Mouse (Mus musculus) erythroblast, embryonic 14.5 days (primary cell): ENCODE measurements around the gene Zfp61. TPM values are rescaled to one million over a fixed set of nuclear protein-coding genes. Genes with fewer than 3 reads are reported as not detected.
"Not testable (repeated sequence)": the region's sequence is repeated elsewhere in the genome, so short reads cannot be mapped to it uniquely, and the experiment has no call there.

Experiments used
- H3K27me3 ChIP-seq: 2 replicates; pipeline ENCODE4 v1.6.1; 2012; ENCODE audit warnings: inconsistent platforms; ENCODE audit not compliant: control insufficient read depth
- H3K36me3 ChIP-seq: 2 replicates; pipeline ENCODE4 v1.6.1; 2012; ENCODE audit warnings: mild to moderate bottlenecking, inconsistent platforms; ENCODE audit not compliant: control insufficient read depth
- H3K4me1 ChIP-seq: 2 replicates; pipeline ENCODE4 v1.6.1; 2012; ENCODE audit warnings: inconsistent platforms; ENCODE audit not compliant: control insufficient read depth
- H3K4me3 ChIP-seq: replicated peaks from 2 replicates; pipeline ENCODE3; 2012; ENCODE audit warnings: moderate library complexity, mild to moderate bottlenecking, inconsistent platforms
- H3K9me3 ChIP-seq: 2 replicates; pipeline ENCODE4 v1.6.1; 2012; ENCODE audit warnings: low read length, inconsistent platforms, mixed read lengths; ENCODE audit not compliant: control insufficient read depth
- GATA1 ChIP-seq: IDR thresholded peaks from 2 replicates; pipeline ENCODE4 v1.6.1; 2012; ENCODE audit warnings: low read length, inconsistent platforms, mixed read lengths
- TAL1 ChIP-seq: IDR thresholded peaks from 3 replicates; pipeline ENCODE4 v1.6.1; 2012; ENCODE audit warnings: low read length, inconsistent platforms, mixed read lengths
- polyA plus RNA-seq: library from polyadenylated mRNA; stranded (reverse); fragments of >175 nt; gene quantifications from 2 replicates; pipeline ENCODE4 v1.2.3, GENCODE M21; 2012

Zfp61 gene
- polyA plus RNA-seq, 1 experiment, result not detected

- peaks cover 31% of the 10 kb centered on the region for H3K36me3 ChIP-seq
- peaks cover 5% of the 10 kb centered on the region; the same call in 1 of the 2 replicates for H3K4me1 ChIP-seq
- H3K9me3 ChIP-seq, result peaks cover 7% of the 10 kb centered on the region; the same call in 1 of the 2 replicates
- no peaks in the 10 kb centered on the region for H3K27me3 ChIP-seq
- TF ChIP-seq GATA1 (no peak), TAL1 (no peak)
- H3K4me3 ChIP-seq, result no peak overlapping the region
These were observed 10.8 kb downstream of the Zfp61 start for GRCm38 (mm10) chr7:24290106-24290693.

- Histone ChIP-seq H3K27me3 (no peaks in the 10 kb centered on the region), H3K9me3 (peaks cover 7% of the 10 kb centered on the region; the same call in 1 of the 2 replicates), H3K4me3 (no peak overlapping the region), H3K36me3 (peaks cover 25% of the 10 kb centered on the region), H3K4me1 (peaks cover 3% of the 10 kb centered on the region; the same call in 1 of the 2 replicates)
- no peak for TF ChIP-seq GATA1
- TF ChIP-seq TAL1, result no peak
These were observed 12.5 kb downstream of the Zfp61 start for GRCm38 (mm10) chr7:24288512-24288911.

GRCm38 (mm10) chr7:24287670-24288069, 13.4 kb downstream of the Zfp61 start:
- no peaks in the 10 kb centered on the region for H3K27me3 ChIP-seq
- TF ChIP-seq GATA1 (no peak), TAL1 (no peak)
- H3K36me3 ChIP-seq, result peaks cover 22% of the 10 kb centered on the region
- H3K4me1 ChIP-seq, result no peaks in the 10 kb centered on the region; the same call in 1 of the 2 replicates
- no peak overlapping the region for H3K4me3 ChIP-seq
- H3K9me3 ChIP-seq, result peaks cover 7% of the 10 kb centered on the region; the same call in 1 of the 2 replicates

DNA sequence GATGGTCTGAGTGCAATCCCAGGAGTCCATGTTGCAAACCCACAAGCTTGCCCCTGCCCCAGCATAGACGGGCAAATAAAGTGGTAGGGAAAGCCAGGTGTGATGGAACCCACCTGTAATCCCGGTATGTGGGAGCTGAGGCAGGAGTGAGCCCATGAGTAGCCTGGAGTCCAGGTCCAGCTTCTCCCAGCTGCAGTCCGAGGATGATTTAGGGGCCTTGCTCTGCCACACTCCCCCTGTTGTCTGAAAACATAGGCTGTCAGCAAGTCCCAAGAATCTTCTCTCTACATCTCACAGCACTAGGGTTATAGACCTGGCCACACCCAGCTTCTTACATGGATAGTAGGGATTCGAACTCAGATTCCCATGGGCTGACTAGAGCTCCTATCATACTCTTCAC, 14.1 kb downstream of the Zfp61 start:
- Histone ChIP-seq H3K4me3 (no peak overlapping the region), H3K27me3 (no peaks in the 10 kb centered on the region), H3K36me3 (peaks cover 16% of the 10 kb centered on the region), H3K9me3 (peaks cover 7% of the 10 kb centered on the region; the same call in 1 of the 2 replicates), H3K4me1 (no peaks in the 10 kb centered on the region; the same call in 1 of the 2 replicates)
- TF ChIP-seq TAL1, result no peak
- no peak for TF ChIP-seq GATA1

- no peak overlapping the region for H3K4me3 ChIP-seq
- no peak for TF ChIP-seq GATA1
- no peak for TF ChIP-seq TAL1
- no peaks in the 10 kb centered on the region; the same call in 1 of the 2 replicates for H3K9me3 ChIP-seq
- H3K27me3 ChIP-seq, result no peaks in the 10 kb centered on the region
- H3K36me3 ChIP-seq, result peaks cover 7% of the 10 kb centered on the region
- H3K4me1 ChIP-seq, result no peaks in the 10 kb centered on the region; the same call in 1 of the 2 replicates
These were observed 14.9 kb downstream of the Zfp61 start for GRCm38 (mm10) chr7:24286090-24286489.

GRCm38 (mm10) chr7:24280858-24281145, 20.2 kb downstream of the Zfp61 start:
- no peaks in the 10 kb centered on the region for H3K4me1 ChIP-seq
- H3K4me3 ChIP-seq, result no peak overlapping the region
- no peaks in the 10 kb centered on the region for H3K27me3 ChIP-seq
- no peaks in the 10 kb centered on the region; the same call in 1 of the 2 replicates for H3K9me3 ChIP-seq
- no peak for TF ChIP-seq GATA1
- no peak for TF ChIP-seq TAL1
- no peaks in the 10 kb centered on the region for H3K36me3 ChIP-seq

DNA sequence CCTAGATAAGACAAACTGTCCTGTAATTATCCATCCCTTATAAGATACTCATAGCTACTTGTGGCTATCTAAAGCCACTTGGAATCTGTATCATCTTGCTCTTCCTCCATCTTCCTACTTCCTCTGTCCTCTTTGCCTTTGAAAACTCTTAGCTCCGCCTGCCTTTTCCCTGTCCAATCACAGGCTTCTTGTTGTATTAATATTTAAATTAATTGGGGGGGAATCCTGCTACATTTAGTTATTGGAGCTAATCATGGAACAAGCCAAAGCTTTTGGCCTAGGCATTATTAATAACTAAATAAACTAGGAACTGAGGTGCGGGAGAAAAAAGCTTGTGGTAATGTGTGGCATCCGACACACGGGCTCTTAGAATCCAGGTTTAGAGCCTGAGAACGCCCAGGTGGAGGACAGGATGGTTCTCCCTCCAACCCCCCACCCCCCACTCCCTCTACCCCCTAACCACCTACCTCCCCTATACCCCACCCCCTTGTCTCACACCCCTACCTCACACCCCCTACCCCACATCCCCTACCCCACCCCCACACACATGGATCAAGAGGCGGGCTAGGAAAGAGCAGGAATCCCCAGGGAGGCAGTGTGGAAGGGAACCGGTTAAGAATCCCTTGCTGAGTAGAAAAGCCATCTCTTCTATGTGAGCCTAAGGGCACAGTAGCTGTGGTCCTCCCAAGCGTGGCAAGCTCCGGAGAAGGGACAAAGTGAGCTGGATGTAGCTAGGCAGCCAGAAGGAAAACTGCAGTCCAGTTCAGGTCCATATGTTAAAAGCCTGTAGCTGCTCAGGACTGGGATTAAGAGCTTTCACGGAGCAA, 20.8 kb downstream of the Zfp61 start:
- H3K4me1 ChIP-seq, result no peaks in the 10 kb centered on the region
- no peaks in the 10 kb centered on the region; the same call in 1 of the 2 replicates for H3K9me3 ChIP-seq
- no peaks in the 10 kb centered on the region for H3K27me3 ChIP-seq
- H3K36me3 ChIP-seq, result no peaks in the 10 kb centered on the region; the same call in 1 of the 2 replicates
- H3K4me3 ChIP-seq, result no peak overlapping the region
- TF ChIP-seq TAL1 (no peak), GATA1 (no peak)

- not testable (repeated sequence) for H3K9me3 ChIP-seq, H3K4me3 ChIP-seq, H3K4me1 ChIP-seq, H3K36me3 ChIP-seq, H3K27me3 ChIP-seq
These were observed 22.3 kb downstream of the Zfp61 start for GRCm38 (mm10) chr7:24278771-24279170.

GRCm38 (mm10) chr7:24274456-24274855, 26.6 kb downstream of the Zfp61 start:
- peaks cover 6% of the 10 kb centered on the region; the same call in 1 of the 2 replicates for H3K36me3 ChIP-seq
- H3K4me1 ChIP-seq, result peaks cover 4% of the 10 kb centered on the region
- TF ChIP-seq GATA1 (no peak), TAL1 (no peak)
- no peaks in the 10 kb centered on the region for H3K27me3 ChIP-seq
- H3K9me3 ChIP-seq, result no peaks in the 10 kb centered on the region
- no peak overlapping the region for H3K4me3 ChIP-seq
